Mouse (Mus musculus) testis, adult 2 months (tissue): ENCODE measurements around the gene Rps3a1.

ENCODE experiments used
- CTCF ChIP-seq: fragments of 200-500 bp; IDR thresholded peaks from 2 replicates; pipeline ENCODE4 v1.5.1; 2012; ENCODE audit warnings: low read depth, mild to moderate bottlenecking, inconsistent platforms, low read length, moderate library complexity; ENCODE audit not compliant: control insufficient read depth, insufficient read depth, insufficient replicate concordance
- POLR2A ChIP-seq: fragments of 200-500 bp; IDR thresholded peaks from 2 replicates; pipeline ENCODE4 v1.6.1; 2012; ENCODE audit warnings: low read depth, mild to moderate bottlenecking, inconsistent platforms, low read length, moderate library complexity; ENCODE audit not compliant: control insufficient read depth

DNA sequence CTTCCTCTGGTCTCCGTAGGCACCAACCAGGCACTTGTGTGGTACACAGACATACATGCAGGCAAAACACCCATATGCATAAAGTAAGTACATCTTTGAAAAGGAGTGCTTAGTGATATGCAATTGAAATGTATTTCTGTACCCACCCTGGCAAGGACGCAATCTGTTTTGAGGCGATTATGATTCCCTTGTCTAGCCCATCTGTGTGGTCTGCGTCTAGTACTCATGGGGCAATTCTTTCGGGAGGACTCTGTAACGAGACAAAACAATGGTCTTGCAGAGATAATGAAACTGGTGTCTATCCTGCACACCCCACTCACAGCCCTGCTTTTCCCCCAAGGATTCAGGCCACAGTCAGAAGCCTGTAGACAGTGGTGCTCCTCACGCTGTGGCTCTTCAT, 29.7 kb downstream of the Rps3a1 start:
- no peak for TF ChIP-seq POLR2A
- no peak for TF ChIP-seq CTCF
